Mouse (Mus musculus) cerebellum, adult 2 months (tissue): ENCODE results near the gene Grin2c. TPM values are rescaled to one million over a fixed set of nuclear protein-coding genes. Genes with fewer than 3 reads are reported as not detected.

Source experiments
- DNase-seq, 2 experiments: peaks; one replicate each; pipeline ENCODE4 v3.0.0; 2021
- H3K27ac ChIP-seq: fragments of 200-500 bp; 2 replicates; pipeline ENCODE4 v1.5.1; 2012; ENCODE audit warnings: low read length, control low read depth, inconsistent platforms; ENCODE audit not compliant: insufficient read depth
- H3K27me3 ChIP-seq: fragments of 200-500 bp; 2 replicates; pipeline ENCODE4 v1.6.1; 2012; ENCODE audit warnings: inconsistent platforms, mild to moderate bottlenecking, low read length, moderate library complexity; ENCODE audit not compliant: control insufficient read depth, insufficient read depth
- H3K4me1 ChIP-seq: fragments of 200-500 bp; 2 replicates; pipeline ENCODE4 v1.6.1; 2011; ENCODE audit warnings: low read length; ENCODE audit not compliant: control insufficient read depth, insufficient read depth
- H3K4me3 ChIP-seq: fragments of 200-500 bp; replicated peaks from 2 replicates; pipeline ENCODE3; 2011; ENCODE audit warnings: mild to moderate bottlenecking, low read depth, low read length, control low read depth; ENCODE audit not compliant: insufficient read depth
- CTCF ChIP-seq: fragments of 200-500 bp; IDR thresholded peaks from 2 replicates; pipeline ENCODE4 v1.5.1; 2011; ENCODE audit warnings: low read depth, mild to moderate bottlenecking, control low read depth, low read length, moderate library complexity, borderline replicate concordance; ENCODE audit not compliant: insufficient read depth
- POLR2A ChIP-seq: fragments of 200-500 bp; IDR thresholded peaks from 2 replicates; pipeline ENCODE4 v1.6.1; 2011; ENCODE audit warnings: low read length, control low read depth, borderline replicate concordance; ENCODE audit not compliant: insufficient read depth
- WGBS: fragments of 180-500 bp; shearing (Covaris S2); methylation state at CpG from one replicate; pipeline ENCODE4 v1.1.7; 2018; 5-methylcytosine and 5-hydroxymethylcytosine counted together
- polyA plus RNA-seq: library from polyadenylated mRNA; depleted of rRNA; stranded (reverse); fragments of >200 nt; gene quantifications from 2 replicates; pipeline ENCODE4 v1.2.3, GENCODE M21; 2012

The Grin2c gene
- polyA plus RNA-seq, 1 experiment, result 249 TPM

GRCm38 (mm10) chr11:115267958-115268357 lies 915 bp upstream of the Grin2c start:
- H3K4me1 ChIP-seq, result peaks cover 27% of the 10 kb centered on the region
- 26% methylated on average over 11 of the region's 11 CpGs for WGBS
- H3K27ac ChIP-seq, result peak overlapping the region; percentile 44
- peak overlapping the region; percentile 4 for H3K4me3 ChIP-seq
- TF ChIP-seq CTCF (no peak), POLR2A (no peak)
- DNase-seq, result peak in 1 of 2 experiments; percentile 53
- no peaks in the 10 kb centered on the region for H3K27me3 ChIP-seq

- peaks cover 41% of the 10 kb centered on the region for H3K4me1 ChIP-seq
Observed at GRCm38 (mm10) chr11:115266400-115266778, 654 bp downstream of the Grin2c start.

GRCm38 (mm10) chr11:115265771-115266399 lies 1.2 kb downstream of the Grin2c start:
- peak; percentile 86 to 87 for DNase-seq
- TF ChIP-seq CTCF, result no peak
- peak; percentile 19; the same call in 1 of the 2 replicates for TF ChIP-seq POLR2A
- Histone ChIP-seq H3K4me1 (peaks cover 45% of the 10 kb centered on the region), H3K27ac (peak overlapping the region; percentile 99), H3K4me3 (peak overlapping the region; percentile 79), H3K27me3 (no peaks in the 10 kb centered on the region)
- 3% methylated on average over 20 of the region's 20 CpGs for WGBS

More at GRCm38 (mm10) chr11:115266400-115266778, 654 bp downstream of the Grin2c start:
- peak; percentile 80 to 87 for DNase-seq
- H3K27ac ChIP-seq, result peak overlapping the region; percentile 99
- no peaks in the 10 kb centered on the region for H3K27me3 ChIP-seq
- H3K4me3 ChIP-seq, result peak overlapping the region; percentile 79
- no peak for TF ChIP-seq CTCF
- no peak for TF ChIP-seq POLR2A
- WGBS, result under 1% methylated on average over 22 of the region's 22 CpGs

GRCm38 (mm10) chr11:115264862-115265668 lies 2.0 kb downstream of the Grin2c start:
- Histone ChIP-seq H3K27me3 (no peaks in the 10 kb centered on the region), H3K4me1 (peaks cover 49% of the 10 kb centered on the region), H3K27ac (peak overlapping the region; percentile 99), H3K4me3 (peak overlapping the region; percentile 79)
- peak in 1 of 2 experiments; percentile 69 for DNase-seq
- TF ChIP-seq POLR2A (no peak), CTCF (peak; percentile 52; the same call in 1 of the 2 replicates)
- WGBS, result 5% methylated on average over 39 of the region's 39 CpGs

- no peaks in the 10 kb centered on the region for H3K27me3 ChIP-seq
- H3K27ac ChIP-seq, result peak overlapping the region; percentile 99
- peak overlapping the region; percentile 79 for H3K4me3 ChIP-seq
- H3K4me1 ChIP-seq, result peaks cover 47% of the 10 kb centered on the region
- no peak for TF ChIP-seq CTCF
- TF ChIP-seq POLR2A, result no peak
- WGBS, result 25% methylated on average over 7 of the region's 7 CpGs
- peak; percentile 69 to 80 for DNase-seq
Observed at GRCm38 (mm10) chr11:115264136-115264861, 2.7 kb downstream of the Grin2c start.

- peaks cover 37% of the 10 kb centered on the region for H3K4me1 ChIP-seq
- peak overlapping the region; percentile 19 for H3K4me3 ChIP-seq
- TF ChIP-seq POLR2A (0 out of 2 replicates have a peak, but pooled peaks have one; percentile 6), CTCF (no peak)
- peak overlapping the region; percentile 79 for H3K27ac ChIP-seq
- no peaks in the 10 kb centered on the region for H3K27me3 ChIP-seq
- WGBS, result 20% methylated on average over 11 of the region's 11 CpGs
- peak; percentile 72 to 82 for DNase-seq
Observed at GRCm38 (mm10) chr11:115262954-115263353, 4.1 kb downstream of the Grin2c start.

GRCm38 (mm10) chr11:115259134-115259533 lies 7.9 kb downstream of the Grin2c start:
- H3K4me1 ChIP-seq, result peaks cover 47% of the 10 kb centered on the region
- no peaks in the 10 kb centered on the region for H3K27me3 ChIP-seq
- no peak for TF ChIP-seq POLR2A
- no peak for TF ChIP-seq CTCF
- no peak for DNase-seq
- no peak overlapping the region for H3K27ac ChIP-seq
- 78% methylated on average over 4 of the region's 4 CpGs for WGBS
- H3K4me3 ChIP-seq, result no peak overlapping the region
